Mouse (Mus musculus) myocyte (in vitro differentiated cells): ENCODE measurements at regions not wholly inside any gene's neighbourhood (a gene's known extent, or its start where the extent isn't known, plus 50 kb on each side); places are given as distances from the start of the nearest gene placed in this dataset.

ENCODE experiments used
- CEBPB ChIP-seq: IDR thresholded peaks from 2 replicates; pipeline ENCODE4 v1.6.1; 2011; ENCODE audit warnings: mild to moderate bottlenecking, moderate library complexity; ENCODE audit not compliant: poor library complexity, insufficient read depth, severe bottlenecking
- E2F4 ChIP-seq: IDR thresholded peaks from one replicate; pipeline ENCODE4 v1.6.1; 2011; ENCODE audit warnings: mild to moderate bottlenecking, control low read depth, moderate library complexity; ENCODE audit not compliant: insufficient read depth
- MAX ChIP-seq: IDR thresholded peaks from one replicate; pipeline ENCODE4 v1.6.1; 2011; ENCODE audit warnings: low read depth, mild to moderate bottlenecking, control low read depth
- MYOG ChIP-seq, 3 experiments: IDR thresholded peaks; one replicate each; pipeline ENCODE4 v1.6.1; 2011; ENCODE audit warnings: control low read depth in 2 of 3, low read depth in 2 of 3, mild to moderate bottlenecking in 2 of 3; ENCODE audit not compliant: insufficient read length in 2 of 3, control insufficient read depth in 1 of 3, insufficient read depth in 1 of 3
- POLR2A ChIP-seq: IDR thresholded peaks from one replicate; pipeline ENCODE4 v1.6.1; 2011; ENCODE audit warnings: low read depth, mild to moderate bottlenecking, control low read depth, moderate library complexity; ENCODE audit not compliant: insufficient read length
- POLR2AphosphoS2 ChIP-seq: IDR thresholded peaks from one replicate; pipeline ENCODE4 v1.6.1; 2011; ENCODE audit warnings: low read depth, control low read depth; ENCODE audit not compliant: insufficient read length
- TCF12 ChIP-seq: IDR thresholded peaks from one replicate; pipeline ENCODE4 v1.6.1; 2011; ENCODE audit warnings: mild to moderate bottlenecking, control low read depth; ENCODE audit not compliant: poor library complexity, insufficient read depth, severe bottlenecking
- TCF3 ChIP-seq: IDR thresholded peaks from one replicate; pipeline ENCODE4 v1.6.1; 2011; ENCODE audit warnings: low read depth, control low read depth; ENCODE audit not compliant: insufficient read length
- USF1 ChIP-seq: IDR thresholded peaks from one replicate; pipeline ENCODE4 v1.6.1; 2011; ENCODE audit warnings: low read depth, mild to moderate bottlenecking, control low read depth, moderate library complexity

DNA sequence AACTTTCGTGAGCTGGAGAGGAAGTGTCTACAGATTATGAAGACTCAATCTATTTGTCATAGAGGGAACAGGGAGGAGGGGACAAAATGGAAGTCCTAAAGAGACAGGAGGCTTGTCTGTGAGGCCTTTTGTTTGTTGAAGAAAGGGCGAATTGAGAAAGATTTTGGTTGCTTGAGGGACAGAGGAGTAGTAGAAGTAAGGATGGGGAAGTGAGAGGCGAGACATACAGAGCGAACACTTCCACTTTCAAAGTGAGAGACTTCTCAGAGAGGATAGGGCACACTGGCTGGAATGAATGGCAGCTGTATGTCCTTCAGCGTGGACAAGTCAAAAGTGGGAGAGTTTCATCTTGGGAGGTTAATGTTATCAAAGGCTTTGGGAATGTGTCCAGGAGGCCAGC lies 169.0 kb upstream of the Ccdc54 start:
- TF ChIP-seq POLR2A (no peak), MAX (no peak), MYOG (IDR thresholded peaks at IDR 0.05; ENCODE audit: control insufficient read depth in 1 of 3, insufficient read depth in 1 of 3, insufficient read length in 2 of 3, low read depth in 2 of 3) (no peak), POLR2AphosphoS2 (no peak), USF1 (no peak), E2F4 (no peak), TCF12 (no peak), TCF3 (no peak), CEBPB (no peak)
